In the genomic region with DNA sequence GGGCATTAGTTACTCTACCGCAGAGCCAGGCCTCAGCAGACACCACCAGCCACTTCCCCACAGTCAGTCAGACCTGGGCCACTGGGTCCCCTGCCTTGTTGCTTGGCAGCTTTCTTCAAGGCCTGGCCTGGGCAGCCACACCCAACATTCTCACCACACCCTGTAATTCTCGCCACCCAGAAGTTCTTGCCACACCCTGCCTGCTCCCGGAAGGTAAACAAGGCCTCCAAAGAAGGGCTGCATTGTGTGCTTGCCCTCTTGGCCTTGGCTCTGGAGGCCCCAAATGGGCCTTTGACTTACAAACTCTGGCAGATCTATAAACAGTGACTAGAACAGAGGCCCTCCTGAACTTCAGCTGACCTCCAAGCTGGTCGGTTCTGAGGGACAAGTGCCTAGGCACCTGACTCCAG, we compare ENCODE assay signal across 8 mouse cellular contexts.
DNase-seq lines count a peak whose midpoint lies in the region; ATAC-seq lines count a peak whose summit lies in the region.

No protein-coding gene starts in this region.

- no peak overlapping the region for H3K9ac ChIP-seq in midbrain, embryonic 15.5 days

- WGBS in large intestine, adult 2 months: 18% methylated on average over 4 of the region's 4 CpGs
- WGBS in midbrain, embryonic 15.5 days: 59% methylated on average over 4 of the region's 4 CpGs

- H3K9me3 ChIP-seq in midbrain, embryonic 15.5 days: no peaks in the 10 kb centered on the region

- H3K4me1 ChIP-seq in midbrain, embryonic 15.5 days: no peaks in the 10 kb centered on the region

- no peaks in the 10 kb centered on the region for H3K36me3 ChIP-seq in midbrain, embryonic 15.5 days (replicated peaks)

- H3K4me3 ChIP-seq in midbrain, embryonic 15.5 days: no peak overlapping the region

- peak; percentile 90 for DNase-seq in 416B (ENCODE audit: low read depth)
- DNase-seq in CD8-positive naive resting alpha-beta T cell, adult 2 months (ENCODE audit: low read depth in 2 of 2, low spot score in 2 of 2): peak; percentile 32 to 41
- peak; percentile 43 to 74 for DNase-seq in heart, adult 9 months (ENCODE audit: low spot score in 2 of 2)
- DNase-seq in large intestine, adult 2 months (ENCODE audit: low read depth, low spot score): peak; percentile 97
- DNase-seq in cerebellum, postnatal 4 days (ENCODE audit: low spot score in 2 of 2): no peak
- DNase-seq in gastrocnemius, postnatal 14 days: no peak

- H3K27ac ChIP-seq in midbrain, embryonic 15.5 days: no peak overlapping the region

- intact Hi-C loops in gastrocnemius, postnatal 14 days (cut with DNase I; ENCODE audit: low total_unique reads): loop anchor here (10.0 kb wide), 3 partner anchors 50 to 580 kb away; no protein-coding TSS in a partner anchor

- no peaks in the 10 kb centered on the region for H3K27me3 ChIP-seq in midbrain, embryonic 15.5 days (replicated peaks)

- peak; percentile 90 for ATAC-seq in megakaryocyte-erythroid progenitor cell, adult 5-6 weeks (replicated peaks; ENCODE audit: low FRiP score, low TSS enrichment, poor library complexity, severe bottlenecking)
- ATAC-seq in midbrain, embryonic 15.5 days (replicated peaks): no peak

- no peak overlapping the region for H3K4me2 ChIP-seq in midbrain, embryonic 15.5 days

Comparison
In these comparisons a context has a peak if more than half of its experiments do, and no peak if none do; other contexts are left out.
1. DNase-seq: peak in 416B (single experiment), CD8-positive naive resting alpha-beta T cell, adult 2 months (2 of 2), heart, adult 9 months (2 of 2) and large intestine, adult 2 months (single experiment); none in cerebellum, postnatal 4 days (0 of 2) and gastrocnemius, postnatal 14 days (single experiment).